Mouse (Mus musculus): ENCODE results near the gene Pltp.
A peak's percentile ranks its signal among the peaks of the same experiment; 100 is the strongest.

Gene Pltp

GRCm38 (mm10) chr2:164850061-164850460 is 7.5 kb downstream of the Pltp start:
- DNase-seq (ENCODE audit: low read depth, low spot score) = no peak

GRCm38 (mm10) chr2:164845782-164846181 is 11.7 kb downstream of the Pltp start:
- DNase-seq (ENCODE audit: low read depth, low spot score) = no peak

GRCm38 (mm10) chr2:164835164-164835563 is 22.3 kb downstream of the Pltp start:
- no peak for DNase-seq (ENCODE audit: low read depth, low spot score)

- no peak for DNase-seq (ENCODE audit: low read depth, low spot score)
Measured at GRCm38 (mm10) chr2:164834531-164834930, 23.0 kb downstream of the Pltp start.

GRCm38 (mm10) chr2:164833314-164833959 is 24.1 kb downstream of the Pltp start, which contains the start of gene Neurl2:
Gene Neurl2 (minus strand): TSS chr2:164833456.
- peak; percentile 92 for DNase-seq (ENCODE audit: low read depth, low spot score)

- DNase-seq (ENCODE audit: low read depth, low spot score) = peak; percentile 43
Measured at GRCm38 (mm10) chr2:164832748-164833301, 24.7 kb downstream of the Pltp start, which contains the start of gene Ctsa. Gene Ctsa (plus strand): TSS chr2:164832873.

- DNase-seq (ENCODE audit: low read depth, low spot score) = no peak
Measured at GRCm38 (mm10) chr2:164832032-164832747, 25.3 kb downstream of the Pltp start.

- DNase-seq (ENCODE audit: low read depth, low spot score) = no peak
Measured at GRCm38 (mm10) chr2:164831029-164831428, 26.5 kb downstream of the Pltp start.

GRCm38 (mm10) chr2:164829090-164829489 is 28.4 kb downstream of the Pltp start:
- DNase-seq (ENCODE audit: low read depth, low spot score) = no peak

- DNase-seq (ENCODE audit: low read depth, low spot score) = no peak
Measured at GRCm38 (mm10) chr2:164828437-164828836, 29.1 kb downstream of the Pltp start, which contains the start of gene Spata25. Gene Spata25 (minus strand): TSS chr2:164828537.

GRCm38 (mm10) chr2:164827146-164827850 is 30.2 kb downstream of the Pltp start:
- no peak for DNase-seq (ENCODE audit: low read depth, low spot score)

- DNase-seq (ENCODE audit: low read depth, low spot score) = no peak
Measured at GRCm38 (mm10) chr2:164825521-164825920, 32.0 kb downstream of the Pltp start.

GRCm38 (mm10) chr2:164823969-164824368 is 33.5 kb downstream of the Pltp start:
- DNase-seq (ENCODE audit: low read depth, low spot score) = no peak

- DNase-seq (ENCODE audit: low read depth, low spot score) = no peak
Measured at GRCm38 (mm10) chr2:164823181-164823585, 34.3 kb downstream of the Pltp start.

- peak; percentile 93 for DNase-seq (ENCODE audit: low read depth, low spot score)
Measured at GRCm38 (mm10) chr2:164822636-164823165, 34.8 kb downstream of the Pltp start, which contains the start of gene Zswim1. Gene Zswim1 (plus strand): TSS chr2:164822686.

GRCm38 (mm10) chr2:164821060-164821459 is 36.5 kb downstream of the Pltp start:
- no peak for DNase-seq (ENCODE audit: low read depth, low spot score)

- DNase-seq (ENCODE audit: low read depth, low spot score) = no peak
Measured at GRCm38 (mm10) chr2:164817703-164818102, 39.8 kb downstream of the Pltp start.

GRCm38 (mm10) chr2:164817206-164817605 is 40.3 kb downstream of the Pltp start:
- DNase-seq (ENCODE audit: low read depth, low spot score) = no peak

- no peak for DNase-seq (ENCODE audit: low read depth, low spot score)
Measured at GRCm38 (mm10) chr2:164815821-164816220, 41.7 kb downstream of the Pltp start.

- DNase-seq (ENCODE audit: low read depth, low spot score) = no peak
Measured at GRCm38 (mm10) chr2:164815348-164815747, 42.2 kb downstream of the Pltp start.

GRCm38 (mm10) chr2:164813557-164813956 is 44.0 kb downstream of the Pltp start:
- DNase-seq (ENCODE audit: low read depth, low spot score) = no peak

- no peak for DNase-seq (ENCODE audit: low read depth, low spot score)
Measured at GRCm38 (mm10) chr2:164806614-164807013, 50.9 kb downstream of the Pltp start.

Measured in retina, adult 2 months (tissue).